Comparison of ENCODE assay signal across 8 mouse cellular contexts in the genomic region with DNA sequence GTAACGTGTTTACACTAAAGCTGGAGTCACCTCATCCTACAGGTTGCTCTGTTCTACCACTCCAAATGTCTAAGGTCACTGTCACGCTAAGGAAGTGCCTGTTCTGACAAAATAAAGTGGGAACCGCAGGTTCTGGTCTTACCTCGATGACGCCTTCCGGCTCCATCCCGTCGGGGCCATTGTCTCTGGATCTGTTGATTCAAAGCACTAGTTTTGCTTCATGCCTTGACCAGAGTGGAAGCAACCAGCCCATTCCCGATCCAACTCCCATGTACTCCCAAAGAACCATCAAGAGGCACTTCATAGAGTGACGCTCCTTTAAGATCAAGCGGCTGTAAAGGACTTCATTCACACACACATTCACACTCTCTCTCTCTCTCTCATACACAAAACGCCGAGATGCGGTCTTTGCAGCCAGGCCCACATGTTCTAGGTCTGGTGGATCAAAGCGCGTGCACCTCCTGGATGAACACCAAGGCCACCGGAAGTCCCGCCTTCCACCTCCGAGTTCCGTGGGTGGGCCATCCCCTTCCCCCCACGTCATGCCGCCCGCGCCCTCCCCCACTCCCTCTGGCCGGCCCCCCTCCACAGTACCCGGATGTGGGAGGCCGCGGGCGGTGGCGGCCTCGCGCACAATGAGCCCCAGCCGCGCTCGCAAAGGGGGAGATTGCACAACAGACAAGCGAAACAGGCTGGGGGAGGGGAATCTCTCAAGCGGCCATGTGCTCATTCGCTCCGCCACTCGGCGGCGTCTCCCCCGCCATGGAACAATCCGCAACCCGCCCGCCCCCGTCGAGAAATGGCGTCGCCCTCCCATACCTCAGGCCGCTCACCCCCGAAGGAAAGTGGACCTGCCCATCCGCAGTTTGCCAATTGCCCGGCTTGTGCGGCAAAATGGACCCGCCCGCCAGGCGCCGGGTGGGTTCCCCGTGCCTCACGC. TPM values are rescaled to one million over a fixed set of nuclear protein-coding genes. Genes with fewer than 3 reads are reported as not detected.
DNase-seq lines count a peak whose midpoint lies in the region; ATAC-seq and TF ChIP-seq lines count a peak whose summit lies in the region.

No protein-coding gene starts in this region.

- H3K4me2 ChIP-seq in embryonic facial prominence, embryonic 15.5 days (replicated peaks), result peak overlapping the region; percentile 77
- peak overlapping the region; percentile 70 for H3K4me2 ChIP-seq in kidney, embryonic 15.5 days

- TF ChIP-seq POLR2A in bone marrow, adult 2 months (IDR thresholded peaks at IDR 0.05; ENCODE audit: borderline replicate concordance, control insufficient read depth, low read depth, low read length), result peak; percentile 66; the same call in 1 of the 2 replicates

- peaks cover 77% of the 10 kb centered on the region for H3K36me3 ChIP-seq in embryonic facial prominence, embryonic 15.5 days
- H3K36me3 ChIP-seq in heart, embryonic 10.5 days, result peaks cover 85% of the 10 kb centered on the region
- peaks cover 84% of the 10 kb centered on the region for H3K36me3 ChIP-seq in kidney, embryonic 15.5 days

- peak overlapping the region; percentile 99 for H3K4me3 ChIP-seq in bone marrow, adult 2 months (replicated peaks; ENCODE audit: control insufficient read depth, low read depth, low read length)
- H3K4me3 ChIP-seq in embryonic facial prominence, embryonic 15.5 days (replicated peaks), result peak overlapping the region; percentile 61
- H3K4me3 ChIP-seq in heart, embryonic 10.5 days, result peak overlapping the region; percentile 100
- peak overlapping the region; percentile 100 for H3K4me3 ChIP-seq in kidney, embryonic 15.5 days (replicated peaks)

- TF ChIP-seq CTCF in bone marrow, adult 2 months (IDR thresholded peaks at IDR 0.05; ENCODE audit: control insufficient read depth, insufficient read depth, low read length), result peak; percentile 17; the same call in 1 of the 2 replicates

- no peaks in the 10 kb centered on the region for H3K9me3 ChIP-seq in embryonic facial prominence, embryonic 15.5 days (replicated peaks)
- no peaks in the 10 kb centered on the region for H3K9me3 ChIP-seq in heart, embryonic 10.5 days
- no peaks in the 10 kb centered on the region for H3K9me3 ChIP-seq in kidney, embryonic 15.5 days (replicated peaks)

- no peaks in the 10 kb centered on the region for H3K27me3 ChIP-seq in embryonic facial prominence, embryonic 15.5 days
- H3K27me3 ChIP-seq in heart, embryonic 10.5 days (ENCODE audit: insufficient read depth, poor library complexity, severe bottlenecking), result no peaks in the 10 kb centered on the region
- H3K27me3 ChIP-seq in kidney, embryonic 15.5 days, result no peaks in the 10 kb centered on the region

- peak overlapping the region; percentile 98 for H3K27ac ChIP-seq in bone marrow, adult 2 months (ENCODE audit: control insufficient read depth, insufficient read depth, low read depth, low read length, poor library complexity)
- peak overlapping the region; percentile 98 for H3K27ac ChIP-seq in embryonic facial prominence, embryonic 15.5 days (replicated peaks)
- H3K27ac ChIP-seq in heart, embryonic 10.5 days, result peak overlapping the region; percentile 100
- H3K27ac ChIP-seq in kidney, embryonic 15.5 days, result peak overlapping the region; percentile 97

- H3K4me1 ChIP-seq in bone marrow, adult 2 months (ENCODE audit: control insufficient read depth, insufficient read depth, low read length), result no peaks in the 10 kb centered on the region; the same call in 1 of the 2 replicates
- H3K4me1 ChIP-seq in embryonic facial prominence, embryonic 15.5 days, result peaks cover 23% of the 10 kb centered on the region
- peaks cover 7% of the 10 kb centered on the region for H3K4me1 ChIP-seq in heart, embryonic 10.5 days
- H3K4me1 ChIP-seq in kidney, embryonic 15.5 days, result peaks cover 36% of the 10 kb centered on the region

- under 1% methylated on average over 61 of the region's 61 CpGs for WGBS in bone marrow, adult 2 months
- WGBS in embryonic facial prominence, embryonic 15.5 days, result under 1% methylated on average over 55 of the region's 61 CpGs
- WGBS in heart, embryonic 10.5 days, result 1% methylated on average over 61 of the region's 61 CpGs
- WGBS in kidney, embryonic 15.5 days, result under 1% methylated on average over 50 of the region's 61 CpGs

- DNase-seq in 416B (ENCODE audit: low read depth) (peak; percentile 96), liver (peak; percentile 94)
- DNase-seq in heart, embryonic 10.5 days (ENCODE audit: low spot score), result peak; percentile 96
- peak; percentile 93 to 98 for DNase-seq in spleen, postnatal 4 days (ENCODE audit: low spot score in 2 of 2)

- peak; percentile 79 for ATAC-seq in embryonic facial prominence, embryonic 15.5 days (ENCODE audit: insufficient number of reproducible peaks, low FRiP score, low TSS enrichment, low read depth)
- peak; percentile 61 for ATAC-seq in kidney, embryonic 15.5 days (replicated peaks; ENCODE audit: low FRiP score)
- ATAC-seq in monocyte, adult 5-6 weeks (replicated peaks; ENCODE audit: insufficient number of reproducible peaks, low FRiP score, low TSS enrichment, poor library complexity, severe bottlenecking), result peak; percentile 66

- H3K9ac ChIP-seq in embryonic facial prominence, embryonic 15.5 days, result peak overlapping the region; percentile 83
- H3K9ac ChIP-seq in kidney, embryonic 15.5 days, result peak overlapping the region; percentile 100

RNA-seq across cellular contexts. Expression of gene Eif4a1, which starts 1.2 kb away (rescaled TPM):
- 268 and 540 TPM in 2 replicates for polyA plus RNA-seq in bone marrow, adult 2 months (2011; ENCODE audit: insufficient read depth, insufficient read length, low replicate concordance, missing spikeins)
- polyA plus RNA-seq in embryonic facial prominence, embryonic 15.5 days (2015; fragmentation: Nextera tagmentation; extraction: Ambion mirVana), result 447 and 512 TPM in 2 replicates
- 481 and 586 TPM in 2 replicates for polyA plus RNA-seq in heart, embryonic 10.5 days (2016; fragmentation: Nextera tagmentation; extraction: Ambion mirVana)
- polyA plus RNA-seq in kidney, embryonic 15.5 days (2015; fragmentation: Nextera tagmentation; extraction: Ambion mirVana), result 586 and 589 TPM in 2 replicates
- total RNA-seq in monocyte, adult 5-6 weeks (2017), result 597 to 694 TPM (median 633 TPM) in 3 replicates

RNA-seq across cellular contexts. Expression of gene Cd68, which starts 5.1 kb away (rescaled TPM):
- polyA plus RNA-seq in bone marrow, adult 2 months (2011; ENCODE audit: insufficient read depth, insufficient read length, low replicate concordance, missing spikeins), result 28.0 and 51.6 TPM in 2 replicates
- polyA plus RNA-seq in embryonic facial prominence, embryonic 15.5 days (2015; fragmentation: Nextera tagmentation; extraction: Ambion mirVana), result 26.3 and 28.3 TPM in 2 replicates
- polyA plus RNA-seq in heart, embryonic 10.5 days (2016; fragmentation: Nextera tagmentation; extraction: Ambion mirVana), result 2.0 and 4.4 TPM in 2 replicates
- 10.0 and 14.1 TPM in 2 replicates for polyA plus RNA-seq in kidney, embryonic 15.5 days (2015; fragmentation: Nextera tagmentation; extraction: Ambion mirVana)
- 203 to 221 TPM (median 207 TPM) in 3 replicates for total RNA-seq in monocyte, adult 5-6 weeks (2017)

RNA-seq across cellular contexts. Expression of gene Mpdu1, which starts 8.6 kb away (rescaled TPM):
- polyA plus RNA-seq in bone marrow, adult 2 months (2011; ENCODE audit: insufficient read depth, insufficient read length, low replicate concordance, missing spikeins), result 62.4 and 109 TPM in 2 replicates
- polyA plus RNA-seq in embryonic facial prominence, embryonic 15.5 days (2015; fragmentation: Nextera tagmentation; extraction: Ambion mirVana), result 66.5 and 67.3 TPM in 2 replicates
- polyA plus RNA-seq in heart, embryonic 10.5 days (2016; fragmentation: Nextera tagmentation; extraction: Ambion mirVana), result 62.1 and 63.7 TPM in 2 replicates
- polyA plus RNA-seq in kidney, embryonic 15.5 days (2015; fragmentation: Nextera tagmentation; extraction: Ambion mirVana), result 71.8 and 78.0 TPM in 2 replicates
- 32.9 to 56.3 TPM (median 49.2 TPM) in 3 replicates for total RNA-seq in monocyte, adult 5-6 weeks (2017)

RNA-seq across cellular contexts. Expression of gene Senp3, which starts 10.8 kb away (rescaled TPM):
- 46.3 and 67.8 TPM in 2 replicates for polyA plus RNA-seq in bone marrow, adult 2 months (2011; ENCODE audit: insufficient read depth, insufficient read length, low replicate concordance, missing spikeins)
- polyA plus RNA-seq in embryonic facial prominence, embryonic 15.5 days (2015; fragmentation: Nextera tagmentation; extraction: Ambion mirVana), result 83.7 and 90.5 TPM in 2 replicates
- polyA plus RNA-seq in heart, embryonic 10.5 days (2016; fragmentation: Nextera tagmentation; extraction: Ambion mirVana), result 95.3 and 108 TPM in 2 replicates
- 91.6 and 95.2 TPM in 2 replicates for polyA plus RNA-seq in kidney, embryonic 15.5 days (2015; fragmentation: Nextera tagmentation; extraction: Ambion mirVana)
- 67.5 to 144 TPM (median 118 TPM) in 3 replicates for total RNA-seq in monocyte, adult 5-6 weeks (2017)

RNA-seq across cellular contexts. Expression of gene Tnfsf13, which starts 14.5 kb away (rescaled TPM):
- polyA plus RNA-seq in bone marrow, adult 2 months (2011; ENCODE audit: insufficient read depth, insufficient read length, low replicate concordance, missing spikeins), result 2.3 and 3.1 TPM in 2 replicates
- 1.0 and 1.1 TPM in 2 replicates for polyA plus RNA-seq in embryonic facial prominence, embryonic 15.5 days (2015; fragmentation: Nextera tagmentation; extraction: Ambion mirVana)
- polyA plus RNA-seq in heart, embryonic 10.5 days (2016; fragmentation: Nextera tagmentation; extraction: Ambion mirVana), result 0.25 TPM in 1 of 2 replicates, not detected in the other
- 0.45 and 0.53 TPM in 2 replicates for polyA plus RNA-seq in kidney, embryonic 15.5 days (2015; fragmentation: Nextera tagmentation; extraction: Ambion mirVana)
- total RNA-seq in monocyte, adult 5-6 weeks (2017), result 40.3 to 90.5 TPM (median 78.8 TPM) in 3 replicates

Comparison
In these comparisons a context has a peak if more than half of its experiments do, and no peak if none do; other contexts are left out.
1. Peak in every context shown above with its lines: DNase-seq, ATAC-seq, H3K4me3 ChIP-seq and H3K27ac ChIP-seq.